Mouse (Mus musculus) monocyte, adult 59 days (primary cell): ENCODE results near the gene Olfr1286. TPM values are rescaled to one million over a fixed set of nuclear protein-coding genes. Genes with fewer than 3 reads are reported as not detected.

Experiments
- total RNA-seq, 2 experiments: library from RNA; stranded (reverse); gene quantifications; one replicate each; pipeline ENCODE4 v1.2.4; 2023

Gene Olfr1286
- total RNA-seq: not detected

GRCm38 (mm10) chr2:111422931-111423330 lies at the start of gene Olfr1286:
Gene Olfr1286 (minus strand): TSS chr2:111423115.

GRCm38 (mm10) chr2:111448842-111449241 lies 25.9 kb upstream of the Olfr1286 start, which contains the start of gene Olfr1287:
Gene Olfr1287 (plus strand): TSS chr2:111449142.

GRCm38 (mm10) chr2:111375222-111375621 lies 47.7 kb downstream of the Olfr1286 start, which contains the start of gene Olfr1284:
Gene Olfr1284 (plus strand): TSS chr2:111375522.

Other genes with a start within 250 kb of the Olfr1286 start
- gene 4930430A15Rik, start 193.5 kb downstream of the Olfr1286 start, total RNA-seq: not detected
- not detected for gene Olfr1275, start 187.8 kb downstream of the Olfr1286 start, total RNA-seq
- gene Olfr1276, start 168.6 kb downstream of the Olfr1286 start, total RNA-seq: not detected
- gene Olfr1277, start 149.0 kb downstream of the Olfr1286 start, total RNA-seq: not detected
- not detected for gene Olfr1278, start 133.0 kb downstream of the Olfr1286 start, total RNA-seq
- not detected for gene Olfr1279, start 122.5 kb downstream of the Olfr1286 start, total RNA-seq
- not detected for gene Olfr1280, start 109.1 kb downstream of the Olfr1286 start, total RNA-seq
- gene Olfr1281, start 96.6 kb downstream of the Olfr1286 start, total RNA-seq: not detected
- gene Olfr1282, start 87.0 kb downstream of the Olfr1286 start, total RNA-seq: not detected
- gene Olfr1283, start 56.3 kb downstream of the Olfr1286 start, total RNA-seq: not detected
- not detected for gene Olfr1284, start 47.6 kb downstream of the Olfr1286 start, total RNA-seq
- not detected for gene Olfr1287, start 26.0 kb upstream of the Olfr1286 start, total RNA-seq
- gene Olfr1288, start 51.0 kb upstream of the Olfr1286 start, total RNA-seq: not detected
- gene Olfr1289, start 57.7 kb upstream of the Olfr1286 start, total RNA-seq: not detected
- not detected for gene Olfr1290, start 70.7 kb upstream of the Olfr1286 start, total RNA-seq
- gene Olfr1291-ps1, start 74.1 kb upstream of the Olfr1286 start, total RNA-seq: not detected
- not detected for gene Olfr1293-ps, start 102.1 kb upstream of the Olfr1286 start, total RNA-seq
- gene Olfr1294, start 117.2 kb upstream of the Olfr1286 start, total RNA-seq: not detected
- not detected for gene Olfr1295, start 146.6 kb upstream of the Olfr1286 start, total RNA-seq
- gene Olfr1297, start 203.4 kb upstream of the Olfr1286 start, total RNA-seq: not detected
- gene Olfr1298, start 226.1 kb upstream of the Olfr1286 start, total RNA-seq: not detected
- not detected for gene Olfr1299, start 238.3 kb upstream of the Olfr1286 start, total RNA-seq